Mouse (Mus musculus): ENCODE measurements around the gene Ccdc6.
A peak's percentile ranks its signal among the peaks of the same experiment; 100 is the strongest.

The Ccdc6 gene

DNA sequence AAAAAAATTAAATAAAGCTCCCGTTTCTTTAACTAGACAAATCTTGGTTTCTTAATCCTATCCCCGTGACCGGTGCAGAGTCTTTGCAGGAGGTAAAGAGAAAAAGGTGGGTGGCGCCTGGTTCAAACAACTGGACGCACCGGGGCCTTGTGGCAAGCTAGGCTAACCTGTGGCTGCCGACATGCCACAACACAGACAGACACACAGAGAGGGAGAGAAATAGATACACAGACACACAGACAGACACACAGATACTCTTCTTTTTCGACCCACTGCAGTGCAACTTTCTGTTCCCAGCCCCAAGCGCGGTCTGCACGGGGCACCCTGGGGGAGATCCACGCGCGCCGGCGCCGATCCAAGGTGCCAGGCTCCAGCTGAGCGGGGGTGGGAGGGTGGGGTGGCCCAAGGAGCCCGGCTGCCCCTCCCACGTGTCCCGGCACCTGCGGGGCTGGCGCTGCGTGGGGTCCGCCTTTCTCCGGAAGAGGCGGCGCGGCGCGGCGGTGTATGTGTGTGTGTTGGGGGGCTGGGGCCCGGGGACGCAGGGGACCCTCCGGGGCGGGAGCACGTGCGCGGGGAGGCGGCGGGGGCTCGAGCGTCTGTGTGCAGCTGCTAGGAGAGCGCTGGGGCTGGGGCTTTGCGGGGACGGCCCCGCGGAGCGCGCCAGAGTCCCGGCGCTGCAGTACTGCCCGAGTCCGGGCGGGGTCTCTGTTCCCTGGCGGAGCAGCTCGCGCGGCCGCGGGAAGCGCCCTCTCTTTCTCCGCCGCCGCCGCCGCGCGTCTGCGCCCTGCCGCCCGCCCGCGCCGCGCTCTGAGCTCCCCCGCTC lies at the start of gene Ccdc6:
Gene Ccdc6 (plus strand): TSS at position 756 of the 823 bp plus-strand sequence.
- peak; percentile 87 to 93 for DNase-seq

DNA sequence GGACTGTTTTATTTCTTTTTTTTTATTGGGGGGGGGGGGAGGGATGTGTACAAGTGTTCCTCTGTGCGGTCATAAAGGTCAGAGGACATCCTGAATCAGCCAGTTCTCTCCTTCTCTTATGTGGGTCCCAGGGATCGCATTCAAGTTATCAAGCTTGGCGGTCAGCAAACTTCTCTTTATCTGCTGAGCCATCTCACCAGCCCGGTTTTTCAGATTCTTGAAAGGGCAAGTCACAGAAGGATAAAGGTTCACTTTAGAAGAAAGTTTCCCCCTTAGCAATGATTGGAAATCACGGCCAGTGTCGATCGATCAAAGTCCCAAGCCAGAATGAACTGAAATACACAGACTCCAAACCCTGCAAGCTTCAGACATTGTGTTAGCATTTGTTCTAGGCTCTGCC lies 47.1 kb upstream of the Ccdc6 start:
- DNase-seq: no peak

GRCm38 (mm10) chr10:70055291-70055690 lies 41.6 kb upstream of the Ccdc6 start:
- DNase-seq: no peak

GRCm38 (mm10) chr10:70057064-70057463 lies 39.9 kb upstream of the Ccdc6 start:
- DNase-seq: no peak

DNA sequence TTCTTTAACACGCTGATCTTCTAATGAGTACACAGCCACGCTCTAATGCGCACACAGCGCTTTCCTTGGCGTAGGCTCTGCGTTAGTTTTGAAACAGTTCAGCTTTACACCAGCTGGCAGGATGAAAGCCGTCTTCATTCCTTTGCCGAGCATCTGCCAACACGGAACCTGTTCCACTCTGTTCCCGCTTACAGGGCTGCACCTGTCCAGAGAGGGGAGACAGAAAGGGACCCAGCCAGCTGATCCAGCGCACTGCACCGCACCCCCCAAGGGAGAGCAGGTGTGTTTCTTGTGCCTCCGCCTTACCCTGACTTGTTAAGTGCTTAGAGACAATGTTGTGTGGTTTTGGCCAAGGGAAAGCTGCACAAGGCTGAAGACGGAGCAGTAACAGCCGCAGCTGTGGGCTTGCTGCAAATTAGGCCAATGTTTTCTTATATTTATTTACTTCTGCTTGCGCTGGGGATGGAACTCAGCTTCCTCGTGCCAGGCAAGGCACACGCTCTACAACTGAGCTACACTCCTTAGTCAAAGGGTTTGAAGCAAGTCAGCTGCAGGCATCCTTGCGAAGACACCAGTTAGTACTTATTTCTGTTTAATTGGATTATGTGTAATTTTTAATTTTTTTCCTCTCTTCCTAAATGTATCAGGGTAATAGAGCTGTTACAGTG lies 36.8 kb upstream of the Ccdc6 start:
- peak in 1 of 2 experiments; percentile 8 for DNase-seq

- DNase-seq: no peak
Measured at GRCm38 (mm10) chr10:70060689-70061081, 36.2 kb upstream of the Ccdc6 start.

DNA sequence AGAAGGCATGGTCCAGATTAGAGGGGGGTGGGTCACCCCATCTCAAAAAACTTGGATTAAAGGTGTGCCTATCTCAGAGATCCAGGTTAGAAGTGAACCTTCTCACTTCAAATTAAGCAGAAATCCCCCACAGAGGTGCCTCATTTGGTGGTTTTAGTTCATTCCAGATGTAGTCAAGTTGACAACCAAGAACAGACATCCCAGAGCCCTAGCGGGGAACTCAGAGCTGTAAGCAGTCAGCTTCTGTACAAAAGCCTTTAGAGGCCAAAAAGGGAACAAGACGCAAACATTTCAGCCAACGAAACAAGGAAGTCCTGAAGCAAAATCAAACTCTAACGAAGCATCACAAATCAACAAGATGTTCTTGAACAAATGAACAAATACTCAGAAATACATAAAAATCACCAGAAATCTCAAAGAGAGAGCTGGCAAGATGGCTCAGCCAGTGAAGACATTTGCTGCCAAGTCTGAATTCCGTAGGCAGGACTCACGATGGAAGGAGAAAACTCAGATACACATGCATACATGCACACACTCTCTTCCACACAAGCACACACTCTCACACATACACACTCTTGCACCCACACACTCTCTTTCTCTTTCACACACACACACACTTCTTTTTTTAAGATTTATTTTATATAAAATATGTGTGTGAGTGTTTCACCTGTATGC lies 32.9 kb upstream of the Ccdc6 start:
- DNase-seq: no peak

- no peak for DNase-seq
Measured at GRCm38 (mm10) chr10:70065191-70065590, 31.7 kb upstream of the Ccdc6 start.

DNA sequence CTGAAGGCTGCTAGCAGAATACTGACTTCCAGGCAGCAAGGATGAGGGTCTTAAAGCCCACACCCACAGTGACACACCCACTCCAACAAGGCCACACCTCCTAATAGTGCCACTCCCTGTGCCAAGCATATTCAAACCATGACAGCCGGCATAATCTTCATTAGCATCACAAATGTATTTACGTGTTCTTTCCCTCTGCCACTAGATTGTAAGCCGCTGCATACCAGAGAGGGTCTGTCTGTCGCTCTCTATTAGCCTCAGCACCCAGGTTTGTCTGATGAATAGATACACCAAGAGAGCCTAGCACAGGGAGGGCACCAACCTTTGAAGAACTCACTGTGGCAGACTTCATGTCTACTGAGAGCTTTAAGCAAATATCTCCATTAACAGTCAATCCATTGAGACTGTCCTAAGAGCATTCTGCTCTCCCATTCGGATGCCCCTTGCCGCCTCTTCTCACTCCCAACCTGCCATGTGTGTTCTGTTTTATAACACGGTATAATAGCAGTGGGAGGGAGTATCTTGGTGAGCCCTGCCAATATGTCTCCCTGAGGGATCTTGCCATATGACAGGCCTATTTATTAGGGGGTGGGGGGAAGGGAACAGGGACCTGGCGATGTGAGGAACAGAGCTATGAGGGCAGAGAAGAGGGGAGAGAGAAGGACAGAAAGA lies 30.3 kb upstream of the Ccdc6 start:
- DNase-seq: no peak

- DNase-seq: no peak
Measured at GRCm38 (mm10) chr10:70067169-70068115, 29.5 kb upstream of the Ccdc6 start.

DNA sequence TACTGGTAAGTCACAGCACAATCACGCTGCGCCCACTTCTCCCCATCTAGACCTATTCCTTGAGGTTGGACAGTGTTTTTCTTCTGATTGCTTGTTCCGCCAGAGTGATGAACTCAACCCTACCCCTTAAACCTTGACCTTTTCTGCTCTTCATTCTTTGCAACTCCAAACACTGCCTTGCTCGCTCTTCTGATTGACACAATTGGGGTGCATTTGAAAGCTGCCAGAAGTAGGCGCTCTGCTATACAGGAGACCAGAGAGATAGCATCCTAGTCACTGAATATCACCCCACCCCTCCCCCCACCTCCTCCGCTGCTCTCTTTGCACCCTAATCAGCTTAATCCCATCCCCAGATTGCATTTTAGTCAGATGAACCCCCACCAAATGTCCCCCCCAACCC lies 27.6 kb upstream of the Ccdc6 start:
- no peak for DNase-seq

GRCm38 (mm10) chr10:70071334-70071733 lies 25.6 kb upstream of the Ccdc6 start:
- no peak for DNase-seq

DNA sequence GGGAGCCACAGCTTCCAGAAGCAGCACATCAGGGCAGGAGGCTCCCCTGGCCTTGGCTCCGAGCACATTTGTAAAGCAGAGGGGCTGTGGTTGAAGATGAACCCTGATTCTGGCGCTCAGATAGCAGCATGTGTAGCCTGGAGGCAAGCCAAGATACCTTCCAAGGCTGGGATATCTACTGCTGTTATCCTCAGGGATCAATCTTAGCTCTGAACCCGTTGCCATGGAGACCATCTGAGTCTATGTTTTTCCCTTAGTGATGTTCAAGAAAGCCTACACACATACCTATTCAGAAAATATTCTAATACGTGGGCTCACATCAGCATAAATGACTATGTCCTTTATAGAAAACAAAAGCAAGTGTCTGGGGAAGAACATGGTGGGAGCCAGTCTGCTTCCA lies 19.5 kb upstream of the Ccdc6 start:
- DNase-seq: no peak

- DNase-seq: no peak
Measured at GRCm38 (mm10) chr10:70080908-70081307, 16.0 kb upstream of the Ccdc6 start.

- no peak for DNase-seq
Measured at GRCm38 (mm10) chr10:70081564-70082175, 15.3 kb upstream of the Ccdc6 start.

DNA sequence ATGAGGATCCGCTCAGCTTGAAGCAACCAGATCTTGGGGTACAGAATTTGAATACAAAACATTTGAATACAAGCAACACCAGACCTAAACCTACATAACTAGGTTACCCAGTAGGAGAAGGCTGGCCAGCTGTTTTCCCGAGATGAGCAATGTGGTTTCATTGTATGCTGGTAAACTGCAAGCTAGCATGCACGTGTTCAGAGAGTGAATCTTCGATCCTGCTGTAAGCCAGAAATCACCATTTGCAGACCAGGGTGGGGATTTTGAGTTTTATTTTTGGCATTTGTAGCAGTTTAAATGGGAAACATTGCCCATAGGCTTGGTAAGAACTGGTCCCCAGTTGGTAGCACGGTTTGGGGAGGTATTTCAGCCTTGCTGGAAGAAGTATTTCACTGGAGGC lies 13.7 kb upstream of the Ccdc6 start:
- no peak for DNase-seq

DNA sequence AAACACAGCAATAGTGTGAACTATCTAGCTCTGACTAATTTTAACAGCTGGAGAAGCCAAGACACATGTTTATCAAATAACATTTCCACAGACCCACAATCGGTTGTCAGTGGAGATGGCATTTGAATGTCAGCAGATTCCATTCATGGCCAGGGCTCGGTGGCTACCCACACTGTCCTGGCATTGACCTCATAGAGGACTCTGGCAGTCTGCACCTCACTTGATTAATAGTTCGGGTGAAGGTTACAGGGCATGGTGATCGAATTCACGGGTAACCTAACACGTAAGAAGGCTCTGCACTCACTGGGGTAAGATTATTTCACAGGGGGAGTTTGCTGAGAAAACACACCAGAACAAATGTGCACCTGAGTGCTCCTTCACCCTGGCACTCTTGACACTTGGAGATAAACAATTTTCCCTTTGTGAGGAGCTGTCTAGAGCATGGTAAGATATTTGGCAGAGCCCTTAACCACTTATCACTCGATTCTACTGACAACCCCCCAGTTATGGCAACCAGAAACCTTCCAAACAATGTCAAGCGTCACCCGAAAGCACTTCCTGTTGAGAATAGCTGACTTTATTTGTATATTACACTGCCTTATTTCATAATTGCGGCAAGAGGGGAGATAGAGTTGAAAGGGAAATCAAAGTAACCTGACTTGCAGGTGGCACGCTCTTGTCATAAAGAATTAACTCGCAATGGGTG lies 11.5 kb upstream of the Ccdc6 start:
- DNase-seq: no peak

GRCm38 (mm10) chr10:70088788-70089187 lies 8.1 kb upstream of the Ccdc6 start:
- no peak for DNase-seq

- DNase-seq: no peak
Measured at GRCm38 (mm10) chr10:70091876-70092462, 5.0 kb upstream of the Ccdc6 start.

GRCm38 (mm10) chr10:70093782-70094181 lies 3.1 kb upstream of the Ccdc6 start:
- no peak for DNase-seq
